Mouse (Mus musculus) left cerebral cortex, adult 2 months (tissue): ENCODE measurements around the gene Snrnp35. TPM values are rescaled to one million over a fixed set of nuclear protein-coding genes. Genes with fewer than 3 reads are reported as not detected.
"Not testable (repeated sequence)": the region's sequence is repeated elsewhere in the genome, so short reads cannot be mapped to it uniquely, and the experiment has no call there.

Source experiments
- DNase-seq, 2 experiments: peaks; one replicate each; pipeline ENCODE4 v3.0.0; 2021 to 2022; ENCODE audit warnings: low spot score in 2 of 2, mixed read lengths in 1 of 2; ENCODE audit errors: extremely low spot score in 1 of 2
- H3K27ac ChIP-seq: fragments of 200-600 bp; 2 replicates; pipeline ENCODE4 v1.8.1; 2022
- H3K4me3 ChIP-seq: fragments of 200-600 bp; 2 replicates; pipeline ENCODE4 v1.8.1; 2022
- CTCF ChIP-seq: fragments of 200-600 bp; IDR thresholded peaks from 2 replicates; pipeline ENCODE4 v1.8.1; 2022; ENCODE audit warnings: antibody characterized with exemption, mild to moderate bottlenecking, moderate library complexity
- intact Hi-C: fragments of 180-260 bp; cut with DNase I; formaldehyde crosslinking; loops from one replicate; pipeline ENCODE4 v1.15.1; 2025
- total RNA-seq, 2 experiments: library from RNA; stranded (reverse); gene quantifications; 2 replicates each; pipeline ENCODE4 v1.2.3; 2021

The Snrnp35 gene
- total RNA-seq, 2 experiments from 2014 or later: 19.9 to 20.8 TPM

DNA sequence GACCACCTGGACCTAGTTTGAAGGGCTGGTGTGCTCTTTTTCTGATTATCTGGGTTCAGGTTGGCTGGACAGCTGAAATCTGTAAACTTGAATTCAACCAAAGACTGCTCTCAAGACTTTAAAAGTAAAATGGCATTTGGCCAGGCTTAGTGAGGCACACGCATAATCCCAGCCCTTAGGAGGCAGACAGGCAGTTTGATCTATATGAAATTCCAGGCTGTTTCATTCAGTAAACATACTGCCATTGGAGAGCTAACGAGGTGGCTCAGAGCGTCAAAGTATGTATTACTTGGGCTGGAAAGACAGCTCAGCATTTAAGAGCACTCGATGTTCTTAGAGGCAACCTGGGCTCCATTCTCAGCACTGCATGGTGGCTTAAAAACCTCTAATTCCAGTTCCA lies 8.8 kb downstream of the Snrnp35 start:
- no peak overlapping the region; the same call in 1 of the 2 replicates for H3K27ac ChIP-seq
- TF ChIP-seq CTCF: no peak
- no peak overlapping the region for H3K4me3 ChIP-seq
- no peak for DNase-seq
- intact Hi-C loops: no loop called here

GRCm38 (mm10) chr5:124492618-124493017 lies 9.7 kb downstream of the Snrnp35 start:
- intact Hi-C loops: no loop called here
- Histone ChIP-seq H3K4me3 (no peak overlapping the region), H3K27ac (no peak overlapping the region; the same call in 1 of the 2 replicates)
- DNase-seq: no peak
- TF ChIP-seq CTCF: no peak

DNA sequence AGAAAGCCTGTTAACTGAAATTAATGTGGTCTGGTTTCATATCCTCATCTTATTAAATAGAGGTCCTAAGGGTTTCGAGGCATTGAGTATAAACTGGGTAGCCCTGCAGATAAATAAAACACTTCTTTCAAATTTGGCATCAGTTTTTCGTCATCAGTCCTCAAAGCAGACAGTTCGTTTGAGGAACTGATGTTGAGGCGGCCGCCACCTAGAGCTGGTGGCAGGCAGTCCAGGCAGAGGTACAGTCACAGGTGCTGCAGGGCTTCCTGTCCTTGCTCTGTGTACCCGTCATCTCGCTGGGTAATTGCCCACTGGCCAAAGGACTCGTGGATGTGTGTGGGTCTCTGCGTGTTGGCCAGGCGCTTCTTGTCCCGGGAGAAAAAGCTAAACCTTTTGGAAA lies 10.5 kb downstream of the Snrnp35 start:
- H3K4me3 ChIP-seq: no peak overlapping the region
- no peak for DNase-seq
- intact Hi-C loops: no loop called here
- no peak overlapping the region for H3K27ac ChIP-seq
- TF ChIP-seq CTCF: no peak

GRCm38 (mm10) chr5:124495547-124495946 lies 12.6 kb downstream of the Snrnp35 start:
- DNase-seq: no peak
- intact Hi-C loops: no loop called here
- TF ChIP-seq CTCF: no peak
- Histone ChIP-seq H3K27ac (peak overlapping the region; percentile 75), H3K4me3 (no peak overlapping the region)

GRCm38 (mm10) chr5:124496614-124497514 lies 13.9 kb downstream of the Snrnp35 start:
- intact Hi-C loops: no loop called here
- Histone ChIP-seq H3K27ac (peak overlapping the region; percentile 86), H3K4me3 (no peak overlapping the region)
- TF ChIP-seq CTCF: no peak
- DNase-seq: no peak

- no peak for DNase-seq
- peak overlapping the region; percentile 86 for H3K27ac ChIP-seq
- no peak overlapping the region for H3K4me3 ChIP-seq
- intact Hi-C loops: no loop called here
- TF ChIP-seq CTCF: no peak
These were observed 15.4 kb downstream of the Snrnp35 start for GRCm38 (mm10) chr5:124498221-124498876.

DNA sequence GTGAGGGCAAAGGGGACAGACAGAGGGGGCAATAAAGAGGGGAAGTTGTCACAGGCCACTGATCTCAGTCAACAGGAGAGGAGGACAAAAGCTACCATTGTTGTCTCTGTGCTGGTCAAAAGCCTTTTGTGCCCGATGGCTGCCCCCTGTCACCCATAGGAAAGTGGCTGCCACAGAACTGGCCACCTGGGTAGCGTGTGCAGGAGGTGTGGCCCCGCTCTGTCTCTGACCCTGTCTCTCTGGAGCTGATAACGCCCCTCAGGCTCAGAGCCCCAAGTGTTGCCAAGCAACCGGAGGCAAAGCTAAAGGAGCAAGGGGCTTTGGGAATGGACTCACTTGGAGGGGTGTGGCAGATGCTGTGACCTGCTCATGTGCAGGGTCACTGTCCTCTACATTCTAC lies 16.1 kb downstream of the Snrnp35 start:
- intact Hi-C loops: no loop called here
- TF ChIP-seq CTCF: no peak
- H3K4me3 ChIP-seq: no peak overlapping the region
- H3K27ac ChIP-seq: peak overlapping the region; percentile 86
- no peak for DNase-seq

DNA sequence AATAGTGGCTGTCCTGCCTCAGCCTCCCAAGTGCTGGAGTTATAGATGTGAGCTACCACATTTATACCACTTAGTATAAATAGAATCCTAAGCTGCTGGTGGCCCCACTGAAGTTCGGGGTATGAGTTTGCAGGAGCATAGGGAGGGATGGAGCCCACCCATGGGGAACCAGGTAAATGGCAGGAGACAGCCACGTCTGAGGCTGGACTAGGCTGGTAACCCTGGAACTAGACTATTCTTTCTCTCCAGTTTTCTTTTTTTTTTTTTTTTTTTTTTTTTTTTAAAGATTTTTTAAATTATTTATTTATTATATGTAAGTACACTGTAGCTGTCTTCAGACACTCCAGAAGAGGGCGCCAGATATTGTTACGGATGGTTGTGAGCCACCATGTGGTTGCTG lies 17.1 kb downstream of the Snrnp35 start:
- intact Hi-C loops, DNase-seq, H3K4me3 ChIP-seq: not testable (repeated sequence)
- H3K27ac ChIP-seq: peak overlapping the region; percentile 86

DNA sequence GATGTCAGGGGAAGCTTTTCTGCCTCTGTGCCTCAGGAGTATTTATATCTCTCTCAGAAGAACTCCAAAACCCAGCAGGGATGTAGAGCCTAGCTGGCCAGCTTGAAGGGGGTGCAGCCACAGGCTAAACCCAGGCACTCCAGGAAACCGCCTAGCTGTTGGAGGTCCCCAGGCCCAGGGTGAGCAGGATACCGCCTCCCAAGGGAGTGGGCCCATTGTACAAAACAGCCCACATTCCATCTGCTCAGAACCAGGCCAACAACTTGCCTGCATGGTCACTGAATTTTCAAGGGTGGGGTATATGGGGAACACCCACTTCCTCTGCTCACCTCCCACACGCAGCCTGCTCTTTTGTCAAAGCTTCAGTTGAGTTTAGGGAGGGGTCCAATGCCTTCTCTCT lies 17.6 kb downstream of the Snrnp35 start:
- H3K4me3 ChIP-seq: no peak overlapping the region
- no peak for TF ChIP-seq CTCF
- intact Hi-C loops: no loop called here
- DNase-seq: peak in 1 of 2 experiments; percentile 69
- H3K27ac ChIP-seq: peak overlapping the region; percentile 88

- Histone ChIP-seq H3K27ac (peak overlapping the region; percentile 88), H3K4me3 (no peak overlapping the region)
- no peak for TF ChIP-seq CTCF
- no peak for DNase-seq
- intact Hi-C loops: no loop called here
These were observed 18.6 kb downstream of the Snrnp35 start for GRCm38 (mm10) chr5:124501541-124501940.

DNA sequence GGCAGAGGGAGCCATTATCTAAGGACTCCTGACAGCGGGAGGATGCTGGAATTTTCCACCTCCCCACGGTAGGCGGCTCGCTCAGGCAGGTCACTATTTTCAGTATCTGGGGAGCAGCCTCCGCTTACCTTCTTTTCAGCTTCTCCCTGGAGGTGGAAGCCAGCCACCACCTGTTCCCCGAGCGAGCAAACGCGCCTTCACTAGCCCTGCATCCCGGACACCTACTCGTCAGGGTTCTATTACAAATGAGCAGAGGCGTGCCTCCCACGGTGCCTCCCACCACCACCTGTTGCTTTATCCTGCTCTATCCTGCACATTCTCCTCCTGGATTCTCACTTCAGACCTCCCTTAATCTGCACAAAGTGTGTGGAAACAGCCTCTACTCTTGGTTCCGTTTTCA lies 20.8 kb downstream of the Snrnp35 start:
- Histone ChIP-seq H3K4me3 (no peak overlapping the region), H3K27ac (peak overlapping the region; percentile 93)
- no peak; the same call in 1 of the 2 replicates for TF ChIP-seq CTCF
- intact Hi-C loops: loop anchor here (1.0 to 2.0 kb wide), 2 partner anchors 15 to 33 kb away; no protein-coding TSS in a partner anchor
- DNase-seq: peak; percentile 83 to 93

DNA sequence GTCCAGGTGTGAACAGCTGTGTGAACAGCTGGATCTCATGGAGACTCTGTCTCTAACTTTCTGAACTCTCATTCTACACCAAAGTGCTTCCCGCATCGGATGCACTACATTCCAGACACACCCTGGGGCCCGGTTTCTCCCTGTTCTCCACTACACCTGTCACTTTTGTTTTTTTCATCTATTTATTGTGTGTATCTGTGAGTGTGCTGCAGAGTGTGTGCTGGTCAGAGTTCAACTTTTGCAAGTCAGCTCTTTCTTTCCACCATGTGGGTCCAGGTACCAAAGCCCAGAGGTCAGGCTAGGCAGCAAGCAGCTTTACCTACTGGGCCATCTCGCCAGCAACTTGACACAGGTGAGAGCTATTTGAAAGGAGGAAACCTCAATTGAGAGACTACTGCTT lies 22.3 kb downstream of the Snrnp35 start:
- no peak for DNase-seq
- no peak for TF ChIP-seq CTCF
- intact Hi-C loops: no loop called here

More for the DNA sequence above, 22.3 kb downstream of the Snrnp35 start:
- H3K4me3 ChIP-seq: no peak overlapping the region
- H3K27ac ChIP-seq: peak overlapping the region; percentile 5; the same call in 1 of the 2 replicates
